Mouse (Mus musculus): Measurements from ENCODE around the gene Anln. TPM values are rescaled to one million over a fixed set of nuclear protein-coding genes. Genes with fewer than 3 reads are reported as not detected.

Gene Anln
- total and polyA plus RNA-seq, 2 experiments: 0.23 to 1.2 TPM

DNA sequence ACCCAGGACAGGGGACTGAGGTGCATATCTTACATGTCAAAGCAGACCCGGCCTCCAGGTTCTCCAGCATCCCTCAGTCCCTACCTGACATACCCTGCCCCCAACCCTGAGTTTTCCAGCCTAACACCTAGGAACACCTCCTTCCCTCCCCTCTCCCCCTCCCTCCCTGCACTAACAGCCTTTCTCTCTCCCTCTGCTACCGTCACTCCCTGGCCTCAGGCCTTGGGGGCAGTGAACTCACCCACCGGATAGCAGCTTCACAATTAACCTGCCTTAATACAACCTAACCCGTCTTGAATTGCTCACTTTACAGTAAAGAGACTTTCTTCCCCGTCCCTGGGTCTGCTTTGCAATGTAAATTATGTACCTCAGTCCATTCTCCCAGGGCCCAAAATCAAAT lies 35.1 kb downstream of the Anln start:
- no peak overlapping the region for H3K9ac ChIP-seq (ENCODE audit: low read depth, low read length)
- no peak overlapping the region for H3K27ac ChIP-seq (replicated peaks; ENCODE audit: insufficient read depth, low read depth, low read length)
- no peak overlapping the region for H3K4me3 ChIP-seq (ENCODE audit: insufficient read depth, low read depth, low read length)
- no peaks in the 10 kb centered on the region for H3K4me1 ChIP-seq (ENCODE audit: control insufficient read depth, insufficient read depth, low read length)
- TF ChIP-seq POLR2A (IDR thresholded peaks at IDR 0.05; ENCODE audit: extremely low read depth, insufficient read depth, low read length) (no peak), CTCF (IDR thresholded peaks at IDR 0.05; ENCODE audit: low read depth, low read length) (no peak)
- WGBS: 98% methylated on average over 5 of the region's 5 CpGs
- DNase-seq (ENCODE audit: extremely low read depth, low read depth, low spot score): no peak
- H3K36me3 ChIP-seq (ENCODE audit: control insufficient read depth, insufficient read depth, low read length): no peaks in the 10 kb centered on the region
- H3K27me3 ChIP-seq (ENCODE audit: control insufficient read depth, insufficient read depth, low read length): no peaks in the 10 kb centered on the region
- H3K79me2 ChIP-seq (ENCODE audit: control insufficient read depth, insufficient read depth, low read length): no peaks in the 10 kb centered on the region

DNA sequence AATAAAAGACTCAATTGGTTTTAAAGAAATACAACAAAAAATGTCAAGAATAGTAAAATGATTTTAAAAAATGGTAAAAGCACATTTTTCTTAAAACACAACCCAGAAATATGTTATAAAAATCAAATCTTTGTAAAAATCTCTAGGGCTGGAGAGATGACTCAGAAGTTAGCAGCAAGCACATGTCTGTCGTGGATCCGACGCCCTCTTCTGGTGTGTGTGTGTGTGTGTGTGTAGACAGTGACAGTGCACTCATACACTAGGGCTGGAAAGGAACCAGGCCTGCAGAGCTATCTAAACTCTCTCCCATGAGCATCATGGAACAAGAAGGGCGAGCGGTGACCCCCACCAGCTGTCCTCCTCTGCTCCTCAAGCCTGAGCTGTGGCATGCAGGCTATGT lies 35.5 kb downstream of the Anln start:
- H3K36me3 ChIP-seq (ENCODE audit: control insufficient read depth, insufficient read depth, low read length): no peaks in the 10 kb centered on the region

DNA sequence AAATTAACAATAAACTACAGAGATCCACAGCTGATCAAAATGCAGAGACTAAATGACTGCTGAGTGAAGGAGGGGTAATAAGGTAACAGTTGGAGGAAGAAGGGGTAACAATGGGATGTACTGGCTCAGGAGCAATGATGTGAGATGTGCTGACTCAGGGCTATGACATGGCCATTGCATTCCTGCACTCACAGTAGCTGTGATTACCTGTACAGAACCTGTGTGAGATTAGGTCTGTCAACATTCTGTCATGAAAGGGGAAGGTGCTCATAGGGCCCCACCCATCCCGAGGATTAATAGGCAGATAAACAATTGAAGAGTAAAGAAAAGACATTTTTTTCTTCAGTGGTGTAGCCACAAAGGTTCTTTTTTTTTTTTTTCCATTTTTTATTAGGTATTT lies 48.7 kb downstream of the Anln start:
- Histone ChIP-seq H3K27ac (replicated peaks; ENCODE audit: insufficient read depth, low read depth, low read length) (no peak overlapping the region), H3K79me2 (ENCODE audit: control insufficient read depth, insufficient read depth, low read length) (no peaks in the 10 kb centered on the region), H3K9ac (ENCODE audit: low read depth, low read length) (no peak overlapping the region), H3K4me3 (ENCODE audit: insufficient read depth, low read depth, low read length) (no peak overlapping the region), H3K27me3 (ENCODE audit: control insufficient read depth, insufficient read depth, low read length) (no peaks in the 10 kb centered on the region), H3K4me1 (ENCODE audit: control insufficient read depth, insufficient read depth, low read length) (no peaks in the 10 kb centered on the region; the same call in 1 of the 2 replicates), H3K36me3 (ENCODE audit: control insufficient read depth, insufficient read depth, low read length) (no peaks in the 10 kb centered on the region)
- TF ChIP-seq CTCF (IDR thresholded peaks at IDR 0.05; ENCODE audit: low read depth, low read length) (no peak), POLR2A (IDR thresholded peaks at IDR 0.05; ENCODE audit: extremely low read depth, insufficient read depth, low read length) (no peak)
- no peak for DNase-seq (ENCODE audit: extremely low read depth, low read depth, low spot score)
- 89% methylated on average over 1 of the region's 1 CpGs for WGBS

More for the DNA sequence above, 35.5 kb downstream of the Anln start:
- Histone ChIP-seq H3K9ac (ENCODE audit: low read depth, low read length) (no peak overlapping the region), H3K27me3 (ENCODE audit: control insufficient read depth, insufficient read depth, low read length) (no peaks in the 10 kb centered on the region), H3K4me1 (ENCODE audit: control insufficient read depth, insufficient read depth, low read length) (no peaks in the 10 kb centered on the region), H3K79me2 (ENCODE audit: control insufficient read depth, insufficient read depth, low read length) (no peaks in the 10 kb centered on the region), H3K4me3 (ENCODE audit: insufficient read depth, low read depth, low read length) (no peak overlapping the region), H3K27ac (replicated peaks; ENCODE audit: insufficient read depth, low read depth, low read length) (no peak overlapping the region)
- 98% methylated on average over 5 of the region's 5 CpGs for WGBS
- TF ChIP-seq CTCF (IDR thresholded peaks at IDR 0.05; ENCODE audit: low read depth, low read length) (no peak), POLR2A (IDR thresholded peaks at IDR 0.05; ENCODE audit: extremely low read depth, insufficient read depth, low read length) (no peak)
- DNase-seq (ENCODE audit: extremely low read depth, low read depth, low spot score): no peak

DNA sequence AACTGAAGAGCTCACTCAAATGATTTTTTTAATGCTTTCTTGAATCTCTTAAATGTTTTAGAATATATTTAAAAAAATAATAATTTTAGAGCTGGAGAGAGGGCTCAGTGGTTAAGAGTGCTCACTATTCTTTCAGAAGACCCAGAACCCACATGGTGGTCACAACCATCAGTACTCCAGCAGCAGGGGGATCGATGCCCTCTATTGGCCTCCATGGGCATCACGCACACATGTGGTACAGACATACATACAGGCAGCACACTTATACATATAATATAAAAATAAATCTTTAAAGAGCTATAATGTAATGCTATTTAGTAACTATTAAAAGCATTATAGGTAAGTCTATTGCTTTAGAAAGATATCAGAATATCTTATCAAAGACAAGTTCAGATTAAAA lies 51.8 kb downstream of the Anln start:
- Histone ChIP-seq H3K9ac (ENCODE audit: low read depth, low read length) (no peak overlapping the region), H3K4me1 (ENCODE audit: control insufficient read depth, insufficient read depth, low read length) (no peaks in the 10 kb centered on the region; the same call in 1 of the 2 replicates), H3K79me2 (ENCODE audit: control insufficient read depth, insufficient read depth, low read length) (no peaks in the 10 kb centered on the region), H3K36me3 (ENCODE audit: control insufficient read depth, insufficient read depth, low read length) (no peaks in the 10 kb centered on the region), H3K4me3 (ENCODE audit: insufficient read depth, low read depth, low read length) (no peak overlapping the region), H3K27me3 (ENCODE audit: control insufficient read depth, insufficient read depth, low read length) (no peaks in the 10 kb centered on the region), H3K27ac (replicated peaks; ENCODE audit: insufficient read depth, low read depth, low read length) (no peak overlapping the region)
- TF ChIP-seq POLR2A (IDR thresholded peaks at IDR 0.05; ENCODE audit: extremely low read depth, insufficient read depth, low read length) (no peak), CTCF (IDR thresholded peaks at IDR 0.05; ENCODE audit: low read depth, low read length) (no peak)
- 99% methylated on average over 2 of the region's 2 CpGs for WGBS
- no peak for DNase-seq (ENCODE audit: extremely low read depth, low read depth, low spot score)

- H3K4me3 ChIP-seq (ENCODE audit: insufficient read depth, low read depth, low read length): peak overlapping the region; percentile 59
- no peaks in the 10 kb centered on the region for H3K4me1 ChIP-seq (ENCODE audit: control insufficient read depth, insufficient read depth, low read length)
- peak overlapping the region; percentile 81 for H3K27ac ChIP-seq (replicated peaks; ENCODE audit: insufficient read depth, low read depth, low read length)
- H3K36me3 ChIP-seq (ENCODE audit: control insufficient read depth, insufficient read depth, low read length): no peaks in the 10 kb centered on the region
- H3K9ac ChIP-seq (ENCODE audit: low read depth, low read length): peak overlapping the region; percentile 84
- no peaks in the 10 kb centered on the region for H3K79me2 ChIP-seq (ENCODE audit: control insufficient read depth, insufficient read depth, low read length)
- peak; percentile 90 for DNase-seq (ENCODE audit: extremely low read depth, low read depth, low spot score)
- WGBS: under 1% methylated on average over 32 of the region's 32 CpGs
- peak; percentile 97 for TF ChIP-seq CTCF (IDR thresholded peaks at IDR 0.05; ENCODE audit: low read depth, low read length)
- TF ChIP-seq POLR2A (IDR thresholded peaks at IDR 0.05; ENCODE audit: extremely low read depth, insufficient read depth, low read length): peak; percentile 77
- no peaks in the 10 kb centered on the region for H3K27me3 ChIP-seq (ENCODE audit: control insufficient read depth, insufficient read depth, low read length)
Measured at GRCm38 (mm10) chr9:22327475-22328387, 61.3 kb downstream of the Anln start.

- no peaks in the 10 kb centered on the region for H3K36me3 ChIP-seq (ENCODE audit: control insufficient read depth, insufficient read depth, low read length)
- no peaks in the 10 kb centered on the region for H3K27me3 ChIP-seq (ENCODE audit: control insufficient read depth, insufficient read depth, low read length)
- peak overlapping the region; percentile 59 for H3K4me3 ChIP-seq (ENCODE audit: insufficient read depth, low read depth, low read length)
- H3K27ac ChIP-seq (replicated peaks; ENCODE audit: insufficient read depth, low read depth, low read length): peak overlapping the region; percentile 81
- TF ChIP-seq POLR2A (IDR thresholded peaks at IDR 0.05; ENCODE audit: extremely low read depth, insufficient read depth, low read length) (no peak), CTCF (IDR thresholded peaks at IDR 0.05; ENCODE audit: low read depth, low read length) (no peak)
- no peaks in the 10 kb centered on the region for H3K79me2 ChIP-seq (ENCODE audit: control insufficient read depth, insufficient read depth, low read length)
- peak overlapping the region; percentile 78 for H3K9ac ChIP-seq (ENCODE audit: low read depth, low read length)
- peak; percentile 73 for DNase-seq (ENCODE audit: extremely low read depth, low read depth, low spot score)
- whole genome bisulfite sequencing: 14% methylated on average over 9 of the region's 9 CpGs
- H3K4me1 ChIP-seq (ENCODE audit: control insufficient read depth, insufficient read depth, low read length): no peaks in the 10 kb centered on the region
Measured at GRCm38 (mm10) chr9:22327099-22327474, 61.9 kb downstream of the Anln start.
